Mouse (Mus musculus): ENCODE measurements at regions not wholly inside any gene's neighbourhood (a gene's known extent, or its start where the extent isn't known, plus 50 kb on each side); places are given as distances from the start of the nearest gene placed in this dataset.

GRCm38 (mm10) chr17:76849744-76850143 lies 1298.0 kb upstream of the Fam98a start:
- CTCF ChIA-PET, result no interaction called here
- POLR2A ChIA-PET, result interaction anchor here in 1 of 4 experiments (1.2 kb wide), 1 partner anchor 17 kb away, joined by 3 read pairs; no protein-coding TSS in a partner anchor

DNA sequence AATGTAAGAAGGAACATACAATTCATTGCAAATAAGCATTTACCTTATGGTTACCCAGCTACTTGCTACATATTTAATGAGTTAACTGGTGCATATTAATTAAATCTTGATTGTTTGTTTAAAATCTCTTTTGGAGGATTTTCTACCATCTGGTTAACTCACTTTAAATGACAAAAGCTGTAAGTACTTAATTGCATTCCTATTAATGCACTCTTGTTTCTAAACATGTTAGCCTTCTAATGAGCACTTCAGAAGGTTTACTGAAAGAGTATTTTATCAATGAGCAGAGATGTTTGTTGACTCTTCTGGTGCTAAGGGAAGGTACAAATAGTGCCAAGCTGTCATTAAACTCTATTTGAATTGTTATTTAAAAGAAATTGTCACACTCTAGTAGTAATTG lies 1296.6 kb upstream of the Fam98a start:
- CTCF ChIA-PET, result no interaction called here
- POLR2A ChIA-PET, result no interaction called here

DNA sequence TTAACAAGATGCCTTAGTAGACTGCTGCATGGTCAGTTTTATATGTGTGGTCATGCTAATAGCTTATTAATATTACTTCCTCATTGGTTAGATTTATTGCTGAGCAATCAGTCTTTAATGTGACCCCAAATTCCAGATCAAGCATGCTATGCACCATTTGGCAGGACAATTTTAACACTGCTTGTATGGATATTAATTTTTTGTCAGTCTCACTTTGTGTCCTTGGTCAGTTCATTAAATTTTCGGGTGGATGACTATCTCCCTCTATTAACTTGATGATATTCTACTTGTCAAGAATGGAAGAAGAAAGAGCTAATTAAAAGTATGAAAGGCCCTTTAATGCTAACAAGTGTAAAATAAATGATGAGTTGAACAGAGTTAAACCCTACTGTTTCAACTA lies 1266.2 kb upstream of the Fam98a start:
- POLR2A ChIA-PET, result no interaction called here

More for the DNA sequence above, 1266.2 kb upstream of the Fam98a start:
- CTCF ChIA-PET, result interaction anchor here in 1 of 4 experiments (0.6 kb wide), 1 partner anchor 13 kb away, joined by 3 read pairs; no protein-coding TSS in a partner anchor
